In genomic region chr6:30556080-30556479, GRCm38 (mm10) we compare ENCODE assay signal across 13 mouse cellular contexts. TPM values are rescaled to one million over a fixed set of nuclear protein-coding genes. Genes with fewer than 3 reads are reported as not detected.
DNase-seq lines count a peak whose midpoint lies in the region; ATAC-seq lines count a peak whose summit lies in the region.
"Had no signal": no experiment of that assay in that cellular context is flagged by ENCODE, and none has a peak within 500 bp of the region (broad histone marks: within the 10 kb centered on the region; RNA-seq: fewer than 3 reads in every experiment).

No protein-coding gene starts in this region.

- peak overlapping the region; percentile 72 for H3K27ac ChIP-seq in limb, embryonic 10.5 days
- H3K27ac ChIP-seq in forebrain, embryonic 11.5 days (ENCODE audit: low read depth, low read length): no peak overlapping the region

- no peak overlapping the region for H3K4me2 ChIP-seq in forebrain, embryonic 11.5 days (ENCODE audit: low read depth, low read length, severe bottlenecking)

- peaks cover 49% of the 10 kb centered on the region for H3K4me1 ChIP-seq in limb, embryonic 10.5 days
- peaks cover 6% of the 10 kb centered on the region; the same call in 1 of the 2 replicates for H3K4me1 ChIP-seq in forebrain, embryonic 11.5 days (replicated peaks; ENCODE audit: control insufficient read depth, insufficient read depth, low read length)

- no peak for ATAC-seq in forebrain, embryonic 11.5 days (replicated peaks; ENCODE audit: low FRiP score)
- ATAC-seq: forebrain, embryonic 16.5 days had no signal

- peak; percentile 9 for DNase-seq in kidney, adult 9 months
- DNase-seq in kidney, postnatal 25 days: no peak
- DNase-seq in R1 (ENCODE audit: low read depth, low spot score): peak; percentile 18
- DNase-seq in gastrocnemius, postnatal 10 days: peak; percentile 27
- no peak for DNase-seq in limb, embryonic 10.5 days (ENCODE audit: low spot score)
- DNase-seq in left cerebral cortex, adult 11 months (ENCODE audit: low spot score): no peak
- DNase-seq in urinary bladder, postnatal 10 days (ENCODE audit: low spot score): no peak
- DNase-seq in forebrain, embryonic 11.5 days (ENCODE audit: low spot score): no peak
- DNase-seq: lung, adult 2 months; right cerebral cortex, postnatal 4 days; thymus, postnatal 25 days had no signal

- H3K9ac ChIP-seq in forebrain, embryonic 11.5 days (ENCODE audit: low read length): no peak overlapping the region

- H3K27me3 ChIP-seq in limb, embryonic 10.5 days (ENCODE audit: low read depth, poor library complexity, severe bottlenecking): no peaks in the 10 kb centered on the region
- no peaks in the 10 kb centered on the region for H3K27me3 ChIP-seq in forebrain, embryonic 11.5 days (ENCODE audit: control insufficient read depth, insufficient read depth, low read length)

- no peak overlapping the region for H3K4me3 ChIP-seq in limb, embryonic 10.5 days
- H3K4me3 ChIP-seq in forebrain, embryonic 11.5 days (ENCODE audit: low read depth, low read length): no peak overlapping the region

- H3K36me3 ChIP-seq in limb, embryonic 10.5 days: peaks cover 74% of the 10 kb centered on the region
- no peaks in the 10 kb centered on the region for H3K36me3 ChIP-seq in forebrain, embryonic 11.5 days (ENCODE audit: control insufficient read depth, insufficient read depth, low read length)

- WGBS in limb, embryonic 10.5 days: 27% methylated on average over 4 of the region's 9 CpGs
- WGBS in forebrain, embryonic 11.5 days: 21% methylated on average over 5 of the region's 9 CpGs

- no peaks in the 10 kb centered on the region for H3K9me3 ChIP-seq in limb, embryonic 10.5 days (replicated peaks)
- H3K9me3 ChIP-seq in forebrain, embryonic 11.5 days (ENCODE audit: control insufficient read depth, low read length): no peaks in the 10 kb centered on the region; the same call in 1 of the 2 replicates

RNA-seq across cellular contexts. Expression of gene Cpa4, which starts 12.1 kb away (rescaled TPM):
- 1 to 10 TPM in 1 of 2 experiments, under 1 TPM in 1; 0.80 to 1.2 TPM for total RNA-seq in gastrocnemius, postnatal 10 days (2021)
- polyA plus RNA-seq in limb, embryonic 10.5 days (2016; fragmentation: Nextera tagmentation; extraction: Ambion mirVana): 1.1 and 1.4 TPM in 2 replicates
- polyA plus RNA-seq in forebrain, embryonic 11.5 days (2014; fragmentation: Nextera tagmentation; extraction: Ambion mirVana): 5.4 and 5.6 TPM in 2 replicates
- total RNA-seq: common myeloid progenitor, adult 5-6 weeks had no signal

RNA-seq across cellular contexts. Expression of gene Cpa2, which starts 14.7 kb away (rescaled TPM):
- 1 to 10 TPM; 1.2 to 1.6 TPM for total RNA-seq in gastrocnemius, postnatal 10 days (2021)
- 109 and 110 TPM in 2 replicates for polyA plus RNA-seq in limb, embryonic 10.5 days (2016; fragmentation: Nextera tagmentation; extraction: Ambion mirVana)
- polyA plus RNA-seq in forebrain, embryonic 11.5 days (2014; fragmentation: Nextera tagmentation; extraction: Ambion mirVana): 4.0 TPM in 2 replicates
- total RNA-seq: common myeloid progenitor, adult 5-6 weeks had no signal

RNA-seq across cellular contexts. Expression of gene Ssmem1, which starts 46.4 kb away (rescaled TPM):
- total RNA-seq in gastrocnemius, postnatal 10 days (2021): under 1 TPM; 0.21 to 0.56 TPM
- polyA plus RNA-seq in limb, embryonic 10.5 days (2016; fragmentation: Nextera tagmentation; extraction: Ambion mirVana): 0.38 and 0.59 TPM in 2 replicates
- polyA plus RNA-seq in forebrain, embryonic 11.5 days (2014; fragmentation: Nextera tagmentation; extraction: Ambion mirVana): not detected in 2 replicates
- total RNA-seq: common myeloid progenitor, adult 5-6 weeks had no signal
- polyA plus RNA-seq: forebrain, embryonic 16.5 days; lung, adult 2 months had no signal

RNA-seq across cellular contexts. Expression of gene Tmem209, which starts 46.5 kb away (rescaled TPM):
- total RNA-seq in gastrocnemius, postnatal 10 days (2021): 10 to 100 TPM; 10.5 to 12.1 TPM
- 45.7 and 51.6 TPM in 2 replicates for polyA plus RNA-seq in limb, embryonic 10.5 days (2016; fragmentation: Nextera tagmentation; extraction: Ambion mirVana)
- polyA plus RNA-seq in forebrain, embryonic 11.5 days (2014; fragmentation: Nextera tagmentation; extraction: Ambion mirVana): 54.2 and 60.2 TPM in 2 replicates

RNA-seq across cellular contexts. Expression of gene Cpa5, which starts 54.7 kb away (rescaled TPM):
- total RNA-seq in gastrocnemius, postnatal 10 days (2021): under 1 TPM; 0.78 to 0.93 TPM
- polyA plus RNA-seq in limb, embryonic 10.5 days (2016; fragmentation: Nextera tagmentation; extraction: Ambion mirVana): 0.23 and 0.35 TPM in 2 replicates
- 0.15 and 0.72 TPM in 2 replicates for polyA plus RNA-seq in forebrain, embryonic 11.5 days (2014; fragmentation: Nextera tagmentation; extraction: Ambion mirVana)
- total RNA-seq: common myeloid progenitor, adult 5-6 weeks had no signal
- polyA plus RNA-seq: forebrain, embryonic 16.5 days; lung, adult 2 months had no signal

Comparison
In these comparisons a context has a peak if more than half of its experiments do, and no peak if none do; other contexts are left out.
1. DNase-seq: peak in kidney, adult 9 months (single experiment), R1 (single experiment) and gastrocnemius, postnatal 10 days (single experiment); none in kidney, postnatal 25 days (0 of 2), limb, embryonic 10.5 days (single experiment), left cerebral cortex, adult 11 months (single experiment), urinary bladder, postnatal 10 days (single experiment) and forebrain, embryonic 11.5 days (single experiment).
2. RNA of gene Cpa2, which starts 14.7 kb away (polyA plus RNA-seq): 109 to 110 TPM in limb, embryonic 10.5 days; 4.0 TPM in forebrain, embryonic 11.5 days; every median in the first group is over 10 times any median in the second.